Mouse (Mus musculus) liver, embryonic 11.5 days (tissue): ENCODE data around the gene Ndufaf3. TPM values are rescaled to one million over a fixed set of nuclear protein-coding genes. Genes with fewer than 3 reads are reported as not detected.

Experiments
- ATAC-seq: fragments of 200-750 bp; cut with Nextera tagmentation; replicated peaks from 2 replicates; pipeline ENCODE4 v1.8.0; 2017; ENCODE audit warnings: moderate number of reproducible peaks, mild to moderate bottlenecking, moderate TSS enrichment, moderate library complexity; ENCODE audit not compliant: low FRiP score
- DNase-seq: peaks from one replicate; pipeline ENCODE4 v3.0.0-alpha.2; 2017; ENCODE audit warnings: low spot score
- H3K27ac ChIP-seq: fragments of 300-500 bp; sonication (generic); 2 replicates; pipeline ENCODE4 v1.5.1; 2014; ENCODE audit warnings: mild to moderate bottlenecking, low read depth, low read length, control low read depth
- H3K27me3 ChIP-seq: fragments of 300-500 bp; sonication (generic); replicated peaks from 2 replicates; pipeline ENCODE4 v1.6.1; 2014; ENCODE audit warnings: low read length, mixed read lengths; ENCODE audit not compliant: control insufficient read depth, insufficient read depth
- H3K36me3 ChIP-seq: fragments of 300-500 bp; sonication (generic); 2 replicates; pipeline ENCODE4 v1.6.1; 2014; ENCODE audit warnings: mild to moderate bottlenecking, low read length, moderate library complexity, mixed read lengths; ENCODE audit not compliant: control insufficient read depth, insufficient read depth
- H3K4me1 ChIP-seq: fragments of 300-500 bp; sonication (generic); replicated peaks from 2 replicates; pipeline ENCODE4 v1.6.1; 2014; ENCODE audit warnings: low read length, mixed read lengths; ENCODE audit not compliant: control insufficient read depth, insufficient read depth
- H3K4me2 ChIP-seq: fragments of 300-500 bp; sonication (generic); 2 replicates; pipeline ENCODE4 v1.6.1; 2014; ENCODE audit warnings: mild to moderate bottlenecking, control low read depth, moderate library complexity
- H3K4me3 ChIP-seq: fragments of 300-500 bp; sonication (generic); 2 replicates; pipeline ENCODE4 v1.5.1; 2014; ENCODE audit warnings: low read depth, low read length, control low read depth
- H3K9ac ChIP-seq: fragments of 300-500 bp; sonication (generic); 2 replicates; pipeline ENCODE4 v1.6.1; 2014; ENCODE audit warnings: low read depth, low read length, control low read depth
- H3K9me3 ChIP-seq: fragments of 300-500 bp; sonication (generic); 2 replicates; pipeline ENCODE4 v1.6.1; 2016; ENCODE audit warnings: low read length, inconsistent platforms, mixed read lengths; ENCODE audit not compliant: control insufficient read depth
- WGBS: fragments of 180-500 bp; shearing (Covaris S2); extraction: QIAGEN DNeasy Blood & Tissue Kit; methylation state at CpG from one replicate; pipeline ENCODE4 v1.1.7; 2014; 5-methylcytosine and 5-hydroxymethylcytosine counted together
- microRNA counts: library from miRNA; unstranded; fragments of <30 nt; microRNA quantifications from one replicate; lab custom pipeline; 2015
- microRNA-seq: library from miRNA; unstranded; fragments of <30 nt; microRNA quantifications from one replicate; pipeline ENCODE4, GENCODE M21; 2017; ENCODE audit warnings: borderline number of aligned reads
- polyA plus RNA-seq: library from polyadenylated mRNA; unstranded; fragments of >200 nt; fragmentation: Nextera tagmentation; extraction: Ambion mirVana; gene quantifications from 2 replicates; pipeline ENCODE4 v1.2.1, GENCODE M21; 2014

Gene Ndufaf3
- polyA plus RNA-seq, 1 experiment from 2014 or later = 45.9 TPM

DNA sequence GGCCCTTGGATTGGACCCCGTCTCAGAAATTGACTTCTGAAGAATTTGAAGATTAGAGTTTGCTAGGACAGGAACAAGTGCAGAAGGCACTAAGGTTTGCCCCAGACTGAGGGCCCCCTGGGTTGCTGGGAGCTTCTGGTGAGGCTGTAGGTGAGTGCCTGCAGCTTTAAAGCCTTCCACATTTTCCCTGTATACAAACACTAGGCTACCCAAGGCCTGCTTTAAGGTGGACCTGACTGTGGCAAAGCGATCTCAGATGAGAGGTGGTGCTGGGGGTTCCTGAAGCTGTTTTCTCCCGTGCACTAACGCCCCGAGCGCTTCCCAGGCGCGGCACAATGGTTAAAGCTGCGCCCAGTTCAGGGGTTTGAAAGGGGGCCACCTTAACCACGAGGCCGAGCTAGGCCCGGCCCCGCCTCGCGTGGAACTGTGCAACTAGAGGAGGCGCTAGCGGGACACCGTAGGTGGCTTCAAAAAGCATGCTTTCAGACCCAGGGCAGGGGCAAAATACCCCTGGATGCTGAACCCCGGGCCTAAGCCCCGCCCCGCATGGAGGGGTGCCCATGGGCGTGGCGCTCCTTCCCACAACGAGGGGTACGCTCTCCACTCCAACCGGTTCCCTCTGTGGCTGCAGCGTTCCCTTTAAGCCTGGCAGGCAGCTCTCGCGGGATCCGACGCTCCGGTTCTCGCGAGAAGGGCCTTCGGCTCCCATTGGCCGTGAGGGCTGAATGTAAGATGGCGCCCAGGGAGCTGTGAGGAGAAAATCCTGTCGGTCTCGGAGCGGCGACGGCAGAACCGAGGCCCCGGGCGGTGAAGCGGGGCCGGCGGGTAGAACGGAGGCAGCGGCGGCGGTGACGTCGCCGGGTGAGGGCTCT lies 50.6 kb downstream of the Ndufaf3 start, which contains the start of gene Qrich1:
Gene Qrich1 (plus strand): TSS at position 427 of the 872 bp plus-strand sequence.
- Histone ChIP-seq H3K4me3 (peak within 1 kb of the TSS; percentile 95), H3K4me1 (peaks cover 24% of the 10 kb centered on the region), H3K27ac (peak within 1 kb of the TSS; percentile 99), H3K36me3 (peaks cover 31% of the 10 kb centered on the region), H3K4me2 (peak within 1 kb of the TSS; percentile 96), H3K27me3 (no peaks in the 10 kb centered on the region), H3K9ac (peak within 1 kb of the TSS; percentile 97), H3K9me3 (no peaks in the 10 kb centered on the region)
- DNase-seq = peak; percentile 94
- ATAC-seq = peak; percentile 92
- 2% methylated on average over 55 of the region's 55 CpGs for WGBS

MicroRNAs encoded within 50 kb of the gene (microRNA counts, 519-probe panel; counts per million panel counts)
- microRNA mmu-miR-191 (lab: Ali Mortazavi, UCI) = 5,911 counts per million, percentile 63 among the panel's probes with 10 or more counts
- microRNA mmu-miR-425 (lab: Ali Mortazavi, UCI) = 4,380 counts per million, percentile 28 among the panel's probes with 10 or more counts

Small RNAs within 50 kb of the gene (microRNA-seq; reads per million reads assigned to microRNA genes)
- gene Gm24083 (not detected), gene Mir191 (not detected), gene Mir425 (9,606 reads per million, percentile 93 among the genes with 10 or more reads in this experiment)

Other genes starting within 250 kb of the Ndufaf3 start
- gene Gpx1, start 228.5 kb downstream of the Ndufaf3 start, polyA plus RNA-seq = 2,990 and 3,052 TPM in 2 replicates
- gene Usp4, start 219.6 kb downstream of the Ndufaf3 start, polyA plus RNA-seq = 114 and 122 TPM in 2 replicates
- 0.81 and 1.3 TPM in 2 replicates for gene 1700102P08Rik, start 174.6 kb downstream of the Ndufaf3 start, polyA plus RNA-seq
- 0.82 and 0.88 TPM in 2 replicates for gene Ccdc36, start 138.9 kb downstream of the Ndufaf3 start, polyA plus RNA-seq
- not detected in 2 replicates for gene BC048562, start 131.0 kb downstream of the Ndufaf3 start, polyA plus RNA-seq
- gene Ccdc71, start 106.9 kb downstream of the Ndufaf3 start, polyA plus RNA-seq = 48.6 and 51.1 TPM in 2 replicates
- 24.2 and 26.8 TPM in 2 replicates for gene Klhdc8b, start 105.9 kb downstream of the Ndufaf3 start, polyA plus RNA-seq
- gene Lamb2, start 87.7 kb downstream of the Ndufaf3 start, polyA plus RNA-seq = 14.8 and 18.7 TPM in 2 replicates
- 57.5 and 66.8 TPM in 2 replicates for gene Usp19, start 76.8 kb downstream of the Ndufaf3 start, polyA plus RNA-seq
- gene Qars, start 59.7 kb downstream of the Ndufaf3 start, polyA plus RNA-seq = 120 and 122 TPM in 2 replicates
- 106 and 116 TPM in 2 replicates for gene Qrich1, start 50.6 kb downstream of the Ndufaf3 start, polyA plus RNA-seq
- 285 and 298 TPM in 2 replicates for gene Impdh2, start 7.1 kb downstream of the Ndufaf3 start, polyA plus RNA-seq
- 102 and 106 TPM in 2 replicates for gene Dalrd3, start 2.5 kb upstream of the Ndufaf3 start, polyA plus RNA-seq
- gene Wdr6, start 11.3 kb upstream of the Ndufaf3 start, polyA plus RNA-seq = 51.8 and 54.0 TPM in 2 replicates
- gene P4htm, start 30.2 kb upstream of the Ndufaf3 start, polyA plus RNA-seq = 2.1 and 2.5 TPM in 2 replicates
- 47.7 and 54.2 TPM in 2 replicates for gene Arih2, start 82.0 kb upstream of the Ndufaf3 start, polyA plus RNA-seq
- gene Slc25a20, start 94.7 kb upstream of the Ndufaf3 start, polyA plus RNA-seq = 25.0 and 30.0 TPM in 2 replicates
- gene Prkar2a, start 121.9 kb upstream of the Ndufaf3 start, polyA plus RNA-seq = 23.8 and 26.2 TPM in 2 replicates
- gene Ip6k2, start 216.4 kb upstream of the Ndufaf3 start, polyA plus RNA-seq = 31.8 and 37.5 TPM in 2 replicates
- 8.8 and 16.2 TPM in 2 replicates for gene Nckipsd, start 240.9 kb upstream of the Ndufaf3 start, polyA plus RNA-seq